Mouse (Mus musculus) liver, adult 2 months (tissue): ENCODE measurements around the gene Ankrd2.

Source experiments
- CTCF ChIP-seq: fragments of 200-500 bp; IDR thresholded peaks from 2 replicates; pipeline ENCODE4 v1.5.1; 2011; ENCODE audit warnings: low read depth, low read length, control low read depth
- POLR2A ChIP-seq: fragments of 200-500 bp; IDR thresholded peaks from 2 replicates; pipeline ENCODE4 v1.6.1; 2011; ENCODE audit warnings: low read length, control low read depth; ENCODE audit not compliant: insufficient read depth; ENCODE audit errors: extremely low read depth

DNA sequence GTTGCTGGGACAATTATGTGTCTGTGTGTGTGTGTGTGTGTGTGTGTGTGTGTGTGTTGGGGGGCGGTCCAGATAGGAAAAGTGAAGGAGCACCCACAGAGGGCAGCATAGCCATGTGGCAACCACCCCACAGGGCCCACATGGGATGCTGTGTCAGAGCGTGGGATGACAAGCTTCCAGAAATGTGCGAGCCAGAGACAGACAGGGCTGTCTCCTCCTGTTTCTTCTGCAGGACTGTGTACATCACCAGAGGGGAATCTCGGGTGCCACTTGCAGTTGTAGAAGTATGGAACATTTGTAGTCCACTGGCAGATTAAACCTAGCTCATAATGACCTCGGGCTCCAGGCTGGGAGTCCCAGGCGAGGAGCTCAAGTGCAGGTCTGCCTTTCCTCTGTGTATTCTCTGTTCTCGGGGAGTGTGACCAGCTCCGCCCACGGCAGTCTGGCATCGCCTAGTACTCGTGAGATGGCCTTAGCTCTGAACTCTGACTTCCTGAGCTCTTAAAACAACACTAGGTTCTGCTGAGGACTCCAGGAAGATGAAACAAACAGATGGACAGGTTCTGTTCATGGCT lies 832 bp upstream of the Ankrd2 start:
- TF ChIP-seq CTCF (no peak), POLR2A (no peak)
